In genomic region chr14:58075433-58076029, GRCm38 (mm10) we compare ENCODE assay signal across 8 mouse cellular contexts. TPM values are rescaled to one million over a fixed set of nuclear protein-coding genes. Genes with fewer than 3 reads are reported as not detected.
A peak's percentile ranks its signal among the peaks of the same experiment; 100 is the strongest.
DNase-seq lines count a peak whose midpoint lies in the region; ATAC-seq lines count a peak whose summit lies in the region.

No protein-coding gene starts in this region.

- H3K27ac ChIP-seq in heart, embryonic 16.5 days (ENCODE audit: low read length), result peak overlapping the region; percentile 85
- peak overlapping the region; percentile 83 for H3K27ac ChIP-seq in midbrain, embryonic 13.5 days

- peak; percentile 30 for DNase-seq in A20 (ENCODE audit: low read depth, low spot score)
- DNase-seq in R1 (ENCODE audit: low read depth, low spot score), result peak; percentile 51
- peak; percentile 67 for DNase-seq in embryo, embryonic 10.5 days (ENCODE audit: low spot score)
- peak; percentile 50 to 65 for DNase-seq in kidney, postnatal 25 days
- peak; percentile 43 for DNase-seq in testis, postnatal 14 days (ENCODE audit: low spot score)

- H3K9ac ChIP-seq in heart, embryonic 16.5 days (ENCODE audit: low read length), result peak overlapping the region; percentile 81
- H3K9ac ChIP-seq in midbrain, embryonic 13.5 days (replicated peaks), result peak overlapping the region; percentile 82

- no peaks in the 10 kb centered on the region for H3K9me3 ChIP-seq in heart, embryonic 16.5 days (replicated peaks; ENCODE audit: control insufficient read depth, low read length)
- H3K9me3 ChIP-seq in midbrain, embryonic 13.5 days, result no peaks in the 10 kb centered on the region

- H3K36me3 ChIP-seq in heart, embryonic 16.5 days (ENCODE audit: control insufficient read depth, insufficient read depth), result no peaks in the 10 kb centered on the region
- H3K36me3 ChIP-seq in midbrain, embryonic 13.5 days, result no peaks in the 10 kb centered on the region

- H3K4me1 ChIP-seq in heart, embryonic 16.5 days (ENCODE audit: control insufficient read depth, insufficient read depth, low read length), result peaks cover 14% of the 10 kb centered on the region
- peaks cover 42% of the 10 kb centered on the region for H3K4me1 ChIP-seq in midbrain, embryonic 13.5 days (replicated peaks)

- under 1% methylated on average over 31 of the region's 31 CpGs for WGBS in heart, embryonic 16.5 days
- under 1% methylated on average over 31 of the region's 31 CpGs for WGBS in midbrain, embryonic 13.5 days

- peaks cover 19% of the 10 kb centered on the region for H3K27me3 ChIP-seq in heart, embryonic 16.5 days (ENCODE audit: control insufficient read depth, insufficient read depth, low read length)
- H3K27me3 ChIP-seq in midbrain, embryonic 13.5 days, result peaks cover 78% of the 10 kb centered on the region

- H3K4me3 ChIP-seq in heart, embryonic 16.5 days (ENCODE audit: low read length), result peak overlapping the region; percentile 80
- H3K4me3 ChIP-seq in midbrain, embryonic 13.5 days (replicated peaks), result peak overlapping the region; percentile 68

- peak overlapping the region; percentile 83 for H3K4me2 ChIP-seq in heart, embryonic 16.5 days (ENCODE audit: low read depth, low read length)
- H3K4me2 ChIP-seq in midbrain, embryonic 13.5 days (replicated peaks), result peak overlapping the region; percentile 98

- ATAC-seq in heart, embryonic 16.5 days (replicated peaks; ENCODE audit: extremely low read depth, insufficient read depth, low FRiP score), result peak; percentile 23
- peak; percentile 35 for ATAC-seq in midbrain, embryonic 13.5 days
- ATAC-seq in megakaryocyte-erythroid progenitor cell, adult 5-6 weeks (replicated peaks; ENCODE audit: low FRiP score, low TSS enrichment, poor library complexity, severe bottlenecking), result no peak

RNA-seq across cellular contexts. Expression of gene Fgf9, which starts 5.2 kb away (rescaled TPM):
- polyA plus RNA-seq in heart, embryonic 16.5 days (2015; fragmentation: Nextera tagmentation; extraction: Ambion mirVana), result 6.5 and 9.1 TPM in 2 replicates
- 8.4 and 11.0 TPM in 2 replicates for polyA plus RNA-seq in midbrain, embryonic 13.5 days (2015; fragmentation: Nextera tagmentation; extraction: Ambion mirVana)
- not detected in 2 replicates for total RNA-seq in megakaryocyte-erythroid progenitor cell, adult 5-6 weeks (2014; fragmentation: Nextera tagmentation)
- not detected in 2 replicates for total RNA-seq in megakaryocyte-erythroid progenitor cell, adult 5-6 weeks (2017)
